Mouse (Mus musculus) inflammation-experienced regulatory T-cells, adult 6 months (primary cell): ENCODE data around the gene Ifnar1. TPM values are rescaled to one million over a fixed set of nuclear protein-coding genes. Genes with fewer than 3 reads are reported as not detected.
"Not testable (repeated sequence)": the region's sequence is repeated elsewhere in the genome, so short reads cannot be mapped to it uniquely, and the experiment has no call there.

ENCODE experiments used
- ATAC-seq: one replicate; pipeline ENCODE4 v1.8.0; 2017
- polyA plus RNA-seq, 3 experiments: library from polyadenylated mRNA; unstranded; fragments of 100-300 nt; shearing (Covaris generic); gene quantifications; one replicate each; pipeline ENCODE4 v1.2.1; 2017

Ifnar1 gene
- polyA plus RNA-seq, 3 experiments from 2014 or later, result 61.2 to 75.3 (median 62.6) TPM

DNA sequence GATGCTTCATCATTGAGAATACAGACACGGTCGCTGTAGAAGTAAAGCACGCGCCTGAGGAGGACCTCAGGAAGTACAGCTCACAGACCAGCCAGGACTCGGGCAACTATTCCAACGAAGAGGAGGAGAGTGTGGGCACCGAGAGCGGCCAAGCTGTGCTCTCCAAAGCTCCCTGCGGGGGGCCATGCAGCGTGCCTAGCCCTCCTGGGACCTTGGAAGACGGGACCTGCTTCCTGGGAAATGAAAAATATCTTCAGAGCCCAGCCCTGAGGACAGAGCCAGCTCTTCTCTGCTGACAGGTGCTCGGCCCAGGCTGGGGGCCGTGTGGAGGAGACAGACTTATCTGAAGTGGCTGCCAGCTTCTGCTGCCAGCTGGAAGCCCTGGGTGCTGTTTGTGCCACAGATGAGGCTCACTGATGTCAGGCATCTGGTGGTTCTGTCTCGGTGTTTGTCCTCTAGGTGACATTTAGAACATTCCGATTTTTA is 20.1 kb downstream of the Ifnar1 start:
- no peak for ATAC-seq

DNA sequence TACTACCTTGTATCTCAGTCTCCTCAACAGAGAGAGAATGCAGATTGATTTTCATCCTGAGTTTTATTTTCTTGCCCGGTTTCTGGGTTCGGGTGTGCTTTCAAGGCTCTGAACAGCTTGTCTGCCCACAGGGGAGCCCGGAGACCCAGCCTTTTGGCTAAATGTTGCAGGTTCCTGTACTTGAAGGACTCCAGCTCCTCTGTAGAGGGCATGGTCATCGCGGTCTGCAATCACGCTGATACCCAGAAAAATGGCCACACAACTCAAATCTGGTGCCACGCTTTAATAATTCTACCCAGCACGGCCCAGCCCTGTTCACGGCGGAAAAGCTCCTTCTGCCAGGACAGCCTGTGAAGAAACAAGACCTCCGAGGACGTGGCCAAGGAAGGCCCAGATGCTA is 21.4 kb downstream of the Ifnar1 start:
- no peak for ATAC-seq

DNA sequence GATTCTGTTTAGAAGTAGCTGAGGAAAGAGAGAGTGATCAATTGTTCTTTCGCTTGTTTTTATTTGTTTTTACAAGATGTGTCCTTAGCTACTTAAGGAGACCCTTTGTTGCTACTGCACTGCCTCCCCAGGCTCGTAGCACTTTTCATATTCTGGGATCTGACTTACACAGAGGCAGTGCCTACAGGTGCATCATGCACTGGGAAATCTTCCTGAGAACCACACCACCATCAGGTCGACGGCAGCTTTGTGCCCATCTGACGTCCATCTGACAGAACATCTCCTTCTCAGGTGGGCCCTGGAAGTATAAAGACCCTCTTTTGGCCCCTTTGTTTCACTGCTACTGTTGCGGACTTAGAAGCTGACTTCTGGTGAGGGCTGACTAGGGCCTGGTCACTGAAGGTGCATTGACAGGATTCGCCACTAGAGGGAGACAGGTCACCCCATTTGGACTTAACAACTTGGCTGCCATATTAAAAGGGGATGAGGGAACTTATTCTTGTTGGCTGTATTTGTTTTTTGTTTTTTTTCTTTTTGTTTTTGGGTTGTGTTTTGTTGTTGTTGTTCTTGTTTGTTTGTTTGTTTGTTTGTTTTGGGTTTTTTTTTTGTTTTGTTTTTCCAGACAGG is 27.2 kb downstream of the Ifnar1 start:
- peak; percentile 86 for ATAC-seq

DNA sequence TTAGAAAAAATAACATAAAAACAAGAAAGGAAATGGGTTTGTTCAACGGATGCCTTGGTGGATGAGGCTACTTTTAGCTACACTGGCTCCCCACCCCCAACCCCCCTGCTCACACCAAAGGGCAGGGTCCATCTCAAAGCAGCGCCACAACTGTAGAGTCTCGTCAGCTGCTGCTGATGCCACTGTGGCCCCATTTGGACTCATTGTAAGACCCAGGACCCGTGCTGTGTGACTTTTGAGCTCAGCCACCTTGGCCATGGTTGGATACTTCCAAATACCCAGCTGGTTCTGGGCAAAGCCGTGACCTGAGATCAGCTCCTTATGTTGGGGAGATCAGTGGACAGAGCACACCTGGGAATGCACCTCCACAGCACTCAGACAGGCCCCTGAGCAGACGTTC is 28.1 kb downstream of the Ifnar1 start:
- ATAC-seq, result no peak

DNA sequence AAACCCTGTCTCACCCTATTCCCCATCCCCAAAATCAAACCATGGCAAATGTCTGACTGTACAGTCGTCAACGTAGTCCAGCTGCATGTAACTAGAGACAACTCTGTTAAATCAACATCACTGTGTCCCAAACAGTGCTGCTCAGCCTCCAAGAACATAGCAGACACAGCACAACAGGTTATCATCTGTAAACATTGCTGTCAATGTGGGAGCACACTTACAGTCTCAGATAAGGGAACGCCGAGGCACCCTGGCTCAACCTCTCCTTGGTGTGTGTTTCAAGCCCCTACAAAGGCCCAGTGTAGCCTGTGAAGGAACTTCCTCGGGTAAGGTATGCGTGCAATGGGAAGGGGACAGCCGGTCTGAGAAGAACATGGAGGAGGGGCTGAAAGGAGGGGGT is 32.0 kb downstream of the Ifnar1 start:
- ATAC-seq, result no peak

DNA sequence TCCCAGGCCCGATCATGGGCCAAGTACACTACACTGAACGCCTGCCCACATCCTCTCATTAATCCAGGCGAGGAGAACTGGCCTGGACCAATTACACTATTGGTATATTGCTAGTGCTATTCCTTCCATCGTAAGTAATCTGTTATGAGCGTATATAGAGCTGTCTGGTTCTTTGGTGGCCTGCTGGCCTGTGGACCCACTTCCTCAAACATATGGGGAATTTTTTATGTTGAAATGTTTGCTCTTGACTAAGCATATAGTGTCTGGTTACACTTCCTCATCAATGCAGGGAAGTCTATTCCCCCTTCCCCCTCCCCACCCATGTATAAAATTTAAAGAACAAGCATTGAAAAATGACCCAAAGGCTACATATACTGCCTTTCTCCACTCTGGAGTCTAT is 37.0 kb downstream of the Ifnar1 start:
- no peak for ATAC-seq

DNA sequence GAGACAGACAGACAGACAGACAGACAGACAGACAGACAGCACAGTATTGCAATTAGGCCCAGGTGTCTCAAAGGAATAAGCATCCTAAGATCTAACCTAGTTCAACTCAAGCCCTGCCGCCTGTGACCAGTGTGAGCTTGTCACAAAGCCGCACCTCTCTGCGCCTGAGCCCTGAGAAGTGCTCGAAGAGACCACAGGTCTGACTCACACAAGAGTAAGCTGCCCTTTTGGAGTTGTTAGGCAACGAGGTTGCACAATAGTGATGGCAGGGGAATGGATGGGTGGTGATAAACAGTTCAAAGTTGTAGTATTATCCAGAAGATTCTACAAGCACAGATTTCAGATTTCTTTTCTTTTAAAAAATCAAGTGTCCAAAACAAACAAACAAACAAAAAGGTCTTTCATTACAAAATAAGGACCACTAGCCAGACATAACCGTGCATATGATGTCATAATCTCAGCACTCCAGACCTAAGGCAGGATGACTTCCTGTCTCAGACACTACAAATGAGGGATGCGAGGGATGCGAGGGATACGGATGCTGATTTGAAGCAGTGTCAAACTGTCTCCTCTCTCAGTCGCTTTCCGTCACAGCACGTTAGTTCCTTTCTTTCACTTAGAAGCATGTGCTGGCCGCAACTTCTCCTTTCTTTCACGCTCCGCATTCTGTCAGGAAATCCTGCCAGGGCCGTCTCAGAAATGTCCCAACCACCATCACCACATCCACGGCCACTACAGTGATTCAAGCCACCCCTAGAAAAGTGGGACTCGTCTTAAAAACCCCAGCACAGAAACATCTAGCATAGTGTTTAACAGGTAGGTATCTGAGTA is 37.7 kb downstream of the Ifnar1 start:
- ATAC-seq, result peak; percentile 25

DNA sequence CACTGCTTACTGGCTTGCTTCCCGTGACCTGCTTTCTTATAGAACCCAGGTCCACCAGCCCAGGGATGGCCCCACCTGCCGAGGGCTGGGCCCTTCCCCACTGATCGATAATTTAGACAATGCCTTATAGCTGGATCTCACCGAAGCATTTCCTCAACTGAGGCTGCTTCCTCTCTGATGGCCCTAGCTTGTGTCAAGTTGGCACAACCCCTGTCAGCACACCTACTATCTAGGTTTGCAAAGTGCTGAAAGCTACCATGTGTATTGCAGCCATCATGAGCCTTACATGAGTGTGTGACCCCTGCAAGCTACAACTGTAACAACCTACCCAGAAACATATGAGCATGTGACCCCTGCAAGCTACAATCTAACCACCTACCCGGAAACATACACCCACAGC is 39.2 kb downstream of the Ifnar1 start:
- no peak for ATAC-seq

DNA sequence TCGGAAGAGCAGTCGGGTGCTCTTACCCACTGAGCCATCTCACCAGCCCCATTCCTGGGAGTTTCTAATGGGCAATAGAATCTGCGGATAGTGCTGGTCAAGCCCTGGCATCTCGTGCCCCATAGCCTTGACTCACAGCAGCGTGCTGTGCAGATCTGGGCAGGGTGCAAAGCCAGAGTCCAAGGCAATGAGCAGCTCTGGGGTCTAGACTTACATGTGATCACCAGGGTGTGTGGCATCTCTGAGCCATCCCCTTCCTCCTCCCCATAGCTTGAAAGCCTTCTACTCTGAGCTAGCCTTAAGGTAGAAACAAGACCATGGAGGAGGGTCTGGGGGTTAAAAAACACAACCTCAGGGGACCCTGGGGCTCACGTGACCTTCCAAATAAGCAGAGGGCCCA is 41.2 kb downstream of the Ifnar1 start:
- ATAC-seq, result no peak

DNA sequence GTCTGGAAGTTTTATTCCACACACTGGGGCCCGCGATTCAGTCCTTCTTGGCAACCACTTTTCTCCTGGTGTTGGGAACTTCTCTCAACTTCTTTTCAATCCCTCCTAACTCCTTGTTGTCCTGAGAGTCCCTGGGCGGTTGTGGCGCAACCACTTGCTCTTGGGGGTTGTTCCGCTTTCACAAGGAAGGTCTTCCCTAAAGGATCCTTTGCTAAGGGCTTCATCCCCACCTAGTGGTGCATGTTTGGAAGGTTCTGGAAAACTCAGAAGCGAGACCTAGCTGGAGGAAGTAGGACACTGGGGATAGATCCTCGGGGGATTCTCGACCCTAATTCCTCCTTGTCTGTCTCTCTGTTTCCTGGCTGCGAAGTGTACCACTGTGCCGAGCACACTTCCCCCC is 42.0 kb downstream of the Ifnar1 start:
- ATAC-seq, result no peak

DNA sequence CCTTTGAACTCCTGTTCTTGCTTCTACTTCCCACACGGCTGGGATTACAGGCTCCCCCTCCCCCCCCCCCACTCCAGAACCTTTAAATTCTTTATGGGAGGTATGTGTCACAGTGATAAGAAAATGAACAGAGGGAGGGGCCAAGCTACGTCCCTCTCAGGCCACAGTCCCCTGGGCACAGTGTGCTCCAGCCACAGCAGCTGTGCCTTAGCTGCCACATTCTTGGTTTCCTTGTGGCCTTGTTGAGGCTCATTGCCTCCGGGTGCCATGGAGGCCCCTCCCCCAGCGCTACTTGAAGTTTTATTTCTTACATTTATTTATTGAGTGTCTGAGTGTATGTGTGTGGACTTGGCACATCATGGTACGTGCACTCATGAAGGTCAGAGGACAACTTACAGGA is 42.5 kb downstream of the Ifnar1 start:
- ATAC-seq, result no peak

DNA sequence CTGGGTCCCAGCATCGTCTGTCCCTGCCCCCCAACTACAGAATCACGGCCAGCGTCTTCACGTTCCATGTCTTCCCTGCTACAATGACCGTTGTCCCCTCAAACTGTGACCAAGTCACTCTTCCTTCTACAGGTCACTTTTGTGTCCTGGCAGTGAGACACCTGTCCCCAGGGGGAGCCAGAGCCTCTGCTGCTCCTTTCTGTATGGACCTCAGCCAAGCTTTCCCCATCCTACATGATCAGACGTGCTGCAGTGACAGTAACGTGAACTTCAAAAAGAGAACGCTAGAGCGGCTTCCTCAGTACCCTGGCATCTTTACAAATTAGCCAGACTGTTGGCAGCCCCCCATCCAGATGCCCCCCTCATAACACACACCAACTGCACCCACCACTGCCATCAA is 43.5 kb downstream of the Ifnar1 start:
- ATAC-seq, result no peak

DNA sequence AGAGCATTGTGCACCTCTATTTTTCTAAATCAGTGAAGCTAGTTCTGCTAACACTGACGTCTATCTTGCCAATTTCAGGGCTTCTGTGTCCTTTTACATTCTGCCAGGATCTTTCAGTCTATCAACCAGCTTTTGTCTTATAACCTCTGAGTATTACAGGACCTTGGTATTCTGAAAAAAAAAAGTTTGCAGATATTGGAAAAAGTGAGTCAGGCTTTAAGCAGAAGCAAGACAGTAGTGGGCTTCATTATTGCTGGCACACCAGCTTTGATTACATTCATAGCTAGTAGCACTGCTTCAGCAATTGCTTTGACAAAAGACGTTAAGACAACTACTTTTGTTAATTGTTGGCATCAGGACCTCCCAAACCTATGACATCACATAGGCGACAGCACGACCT is 45.8 kb downstream of the Ifnar1 start:
- not testable (repeated sequence) for ATAC-seq

DNA sequence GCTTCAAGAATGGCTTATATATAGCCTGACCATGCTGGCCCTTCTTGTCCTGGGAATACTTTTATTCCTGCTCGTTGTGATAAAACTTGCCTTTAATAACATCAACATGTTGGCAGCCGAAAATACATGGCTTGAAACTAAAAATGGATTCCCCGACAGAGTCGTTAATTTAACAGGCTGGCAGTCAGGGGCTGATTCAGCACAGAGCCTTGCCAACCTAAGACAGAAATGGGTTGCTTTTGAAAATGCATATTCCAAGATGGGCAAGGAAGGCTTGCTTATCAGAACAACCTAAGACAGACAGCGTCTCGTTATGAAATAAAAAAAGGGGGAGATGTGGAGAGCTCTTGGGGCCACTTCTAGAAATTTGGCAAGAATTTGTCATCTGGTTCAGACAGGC is 46.8 kb downstream of the Ifnar1 start:
- ATAC-seq, result no peak

DNA sequence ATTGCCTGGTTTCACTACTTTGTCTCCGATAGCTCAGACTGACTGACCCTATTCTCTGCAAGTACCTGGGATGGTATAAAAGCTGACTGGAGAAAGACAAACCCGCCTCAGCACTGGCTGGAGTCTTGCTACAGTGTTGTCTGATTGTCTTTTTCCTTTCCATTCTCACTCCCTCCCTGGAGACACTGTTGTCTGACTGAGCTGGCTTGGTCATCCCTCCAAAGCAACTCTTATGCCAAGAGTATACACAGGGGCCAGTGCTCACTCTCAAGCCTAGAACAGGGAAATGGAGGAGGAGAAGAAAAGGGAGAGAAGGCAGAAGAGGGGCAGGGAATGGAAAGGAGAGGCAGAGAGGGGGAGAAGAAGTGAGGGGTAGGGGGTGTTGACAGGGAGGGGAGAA is 47.4 kb downstream of the Ifnar1 start:
- no peak for ATAC-seq

DNA sequence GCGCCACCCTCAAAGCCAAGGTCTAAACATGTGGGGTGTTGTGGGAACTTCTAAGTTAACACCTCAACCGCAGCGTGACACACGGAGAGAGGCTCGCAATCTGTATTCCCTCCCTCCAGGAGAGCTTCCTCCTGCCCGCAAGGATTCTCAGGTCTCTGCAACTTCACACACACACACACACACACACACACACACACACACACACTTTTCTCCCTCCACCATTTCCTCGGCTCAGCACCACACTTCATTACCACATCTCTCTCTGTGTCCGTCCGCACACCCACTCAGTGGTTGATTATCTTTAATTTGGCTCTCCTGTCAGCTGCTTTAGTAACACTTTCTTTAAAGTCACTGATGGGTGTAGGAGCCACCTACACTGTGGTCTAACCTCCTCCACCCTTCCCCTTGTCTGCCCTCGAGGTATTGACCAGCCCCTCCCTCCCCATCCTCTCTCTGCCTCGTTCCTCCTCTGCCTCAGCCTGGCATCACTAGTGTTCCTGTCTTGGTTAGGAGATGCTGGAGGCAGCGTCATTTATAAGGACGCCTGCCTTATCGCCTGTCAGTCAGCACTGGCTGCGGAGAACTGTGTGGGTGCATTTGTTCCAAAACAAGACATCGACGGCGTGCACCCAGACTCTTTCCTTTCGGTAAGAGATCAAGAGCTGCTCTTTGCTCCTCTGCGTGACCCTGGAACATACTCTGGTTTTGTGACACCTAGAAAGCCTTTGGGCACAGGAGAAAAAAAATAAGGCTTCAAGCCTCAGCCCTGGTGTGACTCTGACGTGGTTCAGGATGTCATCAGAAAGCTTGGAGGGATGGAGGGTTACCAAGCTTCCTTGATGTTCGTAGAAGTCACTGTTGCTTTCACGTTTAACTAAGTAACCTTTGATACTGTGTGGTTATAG is 48.3 kb downstream of the Ifnar1 start:
- ATAC-seq, result peak; percentile 77

DNA sequence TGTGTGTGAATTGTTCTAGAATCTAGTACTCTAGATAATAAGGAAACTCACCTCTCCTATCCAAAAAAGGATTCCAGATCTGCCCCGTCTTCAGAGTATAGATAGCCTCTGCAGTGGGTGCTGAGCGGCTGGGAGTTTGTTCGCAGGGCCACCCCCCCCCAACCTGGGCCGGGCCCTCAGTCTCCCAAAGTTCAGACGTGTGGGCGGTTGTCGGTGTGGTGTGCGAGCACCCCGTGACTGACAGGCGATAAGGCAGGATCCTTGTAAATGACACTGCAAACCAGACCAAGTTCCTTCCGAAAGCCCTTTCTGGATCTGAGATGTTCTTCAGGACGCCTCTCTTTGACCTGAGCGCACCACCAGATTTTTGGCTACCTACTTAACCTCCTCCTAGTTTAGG is 49.4 kb downstream of the Ifnar1 start:
- no peak for ATAC-seq

DNA sequence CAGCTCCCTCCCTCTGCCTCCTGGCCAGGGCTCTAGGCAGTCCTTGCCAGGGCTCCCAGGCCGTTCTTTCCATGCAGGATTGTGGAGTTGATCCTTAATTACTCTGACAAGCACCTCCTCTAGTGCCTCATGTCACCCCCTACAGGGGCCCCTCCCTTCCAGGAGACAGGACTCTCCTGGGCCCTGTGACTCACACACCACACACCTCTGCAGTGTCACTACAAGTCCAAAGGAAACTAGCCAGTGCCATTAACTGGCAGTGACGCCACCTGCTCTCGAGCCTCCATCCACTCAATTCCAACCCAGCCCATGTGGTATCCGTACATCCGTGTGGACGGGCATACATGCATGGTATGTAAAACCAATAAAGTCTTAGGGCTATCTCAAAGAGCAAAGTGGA is 49.9 kb downstream of the Ifnar1 start:
- ATAC-seq, result no peak

DNA sequence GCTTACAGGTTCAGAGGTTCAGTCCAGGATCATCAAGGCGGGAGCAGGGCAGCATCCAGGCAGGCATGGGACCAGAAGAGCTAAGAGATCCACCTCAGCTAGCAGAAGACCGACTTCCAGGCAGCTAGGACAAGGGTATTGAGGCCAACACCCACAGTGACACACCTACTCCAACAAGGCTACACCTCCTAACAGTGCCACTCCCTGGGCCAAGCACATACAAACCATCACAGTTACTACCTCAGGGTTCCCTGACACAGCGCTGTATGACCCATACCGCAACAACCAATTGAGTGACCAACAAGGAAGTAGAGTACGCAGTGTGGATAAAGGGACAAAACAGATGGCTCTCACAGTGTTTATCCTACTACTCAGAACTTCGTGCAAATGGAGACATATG is 51.3 kb downstream of the Ifnar1 start:
- no peak for ATAC-seq

DNA sequence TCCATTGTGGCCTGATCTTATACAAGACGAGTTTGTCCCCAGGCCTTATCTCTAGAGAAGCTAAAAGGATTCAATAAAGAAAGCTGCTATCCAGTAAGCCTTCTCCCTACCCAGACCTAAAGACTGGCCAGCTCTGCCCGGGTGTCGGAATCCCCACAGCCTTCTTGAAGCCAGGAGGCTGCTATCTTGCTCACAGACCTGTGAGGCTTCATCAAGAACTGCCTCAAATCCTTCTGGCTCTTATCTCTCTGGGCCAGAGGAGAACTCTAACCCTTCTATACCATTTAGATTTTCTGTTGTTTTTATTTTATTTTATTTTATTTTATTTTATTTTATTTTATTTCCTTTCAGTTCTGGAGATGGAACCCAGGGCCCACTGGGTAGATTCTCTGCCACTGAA is 52.0 kb downstream of the Ifnar1 start:
- no peak for ATAC-seq

DNA sequence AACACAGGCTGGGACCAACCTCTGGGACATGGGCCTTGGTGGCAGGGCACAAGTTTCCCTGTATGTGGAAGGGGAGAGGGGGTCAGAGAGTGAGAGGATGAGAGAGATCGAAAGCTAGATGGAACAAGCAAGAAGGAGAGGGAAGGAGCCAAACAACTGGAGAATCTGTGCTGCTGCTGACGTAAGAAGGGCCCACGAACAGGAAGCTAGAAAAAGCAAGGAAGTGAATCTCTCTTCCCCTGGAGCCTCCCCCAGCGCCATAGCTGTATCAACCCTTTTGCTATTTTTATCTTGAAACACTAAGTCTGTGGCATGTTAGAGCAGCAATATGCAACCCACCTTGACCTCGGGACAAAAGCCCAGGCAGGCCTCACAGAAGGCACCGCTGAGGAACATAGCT is 53.0 kb downstream of the Ifnar1 start:
- no peak for ATAC-seq

DNA sequence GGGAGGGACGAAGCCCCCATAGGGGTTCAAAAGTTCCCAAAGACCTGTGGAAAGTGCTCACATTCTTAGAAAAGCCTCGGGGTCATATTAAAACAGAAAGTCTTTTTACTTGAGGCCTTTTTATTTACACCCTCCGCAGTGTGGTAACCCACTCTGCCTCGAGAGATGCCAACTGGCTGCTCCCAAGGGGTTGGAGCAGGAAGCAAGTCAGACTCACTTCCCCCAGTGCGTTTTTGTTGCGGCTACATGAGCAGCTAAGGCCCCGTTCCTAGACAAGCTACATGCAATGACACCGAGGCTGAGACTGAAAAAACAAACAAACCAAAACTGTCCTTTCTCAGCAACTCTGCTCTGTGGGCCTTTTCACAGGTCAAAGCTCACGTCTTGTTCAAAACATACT is 53.5 kb downstream of the Ifnar1 start:
- no peak for ATAC-seq

DNA sequence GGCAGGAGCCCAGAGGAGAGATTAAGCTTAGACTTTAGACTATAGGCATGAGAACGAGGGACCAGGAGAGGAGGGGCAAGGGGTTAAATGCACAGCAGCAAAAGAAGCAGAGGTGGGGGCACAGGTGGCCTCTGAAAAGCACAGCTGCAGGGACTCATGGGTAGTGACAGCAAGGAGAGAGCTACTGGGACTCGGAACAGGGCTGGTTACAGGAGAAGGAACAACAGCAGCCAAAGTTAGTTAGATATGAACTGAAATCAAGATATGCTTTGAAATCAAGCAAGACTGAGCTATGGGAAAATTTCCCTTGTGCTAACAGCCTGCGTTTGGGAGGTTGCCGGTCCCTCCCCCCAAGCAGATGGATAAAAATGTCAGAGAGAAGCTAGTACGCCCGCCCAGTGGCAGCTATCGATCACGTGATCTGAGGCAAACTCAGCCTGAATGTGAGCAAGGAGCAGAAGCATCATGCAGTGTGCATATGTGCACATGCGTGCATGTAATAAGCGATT is 56.6 kb downstream of the Ifnar1 start:
- ATAC-seq, result peak; percentile 33
